Mouse (Mus musculus) bone marrow macrophage, adult 2 months (primary cell): ENCODE results near the gene Aptx.

Experiments used
- CTCF ChIP-seq: IDR thresholded peaks from 2 replicates; pipeline ENCODE4 v1.5.1; 2012; ENCODE audit warnings: low read depth, mild to moderate bottlenecking, low read length, moderate library complexity
- POLR2A ChIP-seq: IDR thresholded peaks from 2 replicates; pipeline ENCODE4 v1.6.1; 2012; ENCODE audit warnings: mild to moderate bottlenecking, low read depth, low read length, borderline replicate concordance

- TF ChIP-seq CTCF (no peak), POLR2A (no peak)
These were observed 1.2 kb downstream of the Aptx start for GRCm38 (mm10) chr4:40701796-40702195.
